Mouse (Mus musculus): ENCODE results near the gene Tmigd3. TPM values are rescaled to one million over a fixed set of nuclear protein-coding genes. Genes with fewer than 3 reads are reported as not detected.

Tmigd3 gene
- polyA plus RNA-seq, 1 experiment from 2014 or later: 0.52 TPM

GRCm38 (mm10) chr3:105896811-105897210 lies 26.1 kb downstream of the Tmigd3 start:
- ATAC-seq: no peak
- 85% methylated on average over 3 of the region's 3 CpGs for WGBS

GRCm38 (mm10) chr3:105898325-105898724 lies 27.6 kb downstream of the Tmigd3 start:
- H3K27me3 ChIP-seq (replicated peaks): no peaks in the 10 kb centered on the region
- H3K27ac ChIP-seq: no peak overlapping the region
- no peaks in the 10 kb centered on the region for H3K36me3 ChIP-seq
- H3K4me3 ChIP-seq (replicated peaks): no peak overlapping the region
- 72% methylated on average over 2 of the region's 2 CpGs for WGBS
- no peaks in the 10 kb centered on the region for H3K9me3 ChIP-seq
- peaks cover 18% of the 10 kb centered on the region for H3K4me1 ChIP-seq (replicated peaks)
- no peak overlapping the region for H3K4me2 ChIP-seq (replicated peaks)
- ATAC-seq: no peak
- no peak overlapping the region for H3K9ac ChIP-seq

More at GRCm38 (mm10) chr3:105896811-105897210, 26.1 kb downstream of the Tmigd3 start:
- H3K4me2 ChIP-seq (replicated peaks): no peak overlapping the region
- H3K4me1 ChIP-seq (replicated peaks): peaks cover 18% of the 10 kb centered on the region
- no peak overlapping the region for H3K4me3 ChIP-seq (replicated peaks)
- H3K27me3 ChIP-seq (replicated peaks): no peaks in the 10 kb centered on the region
- no peak overlapping the region for H3K9ac ChIP-seq
- H3K27ac ChIP-seq: no peak overlapping the region
- H3K9me3 ChIP-seq: no peaks in the 10 kb centered on the region
- H3K36me3 ChIP-seq: no peaks in the 10 kb centered on the region

- Histone ChIP-seq H3K27ac (no peak overlapping the region), H3K9me3 (no peaks in the 10 kb centered on the region), H3K4me1 (replicated peaks) (peaks cover 18% of the 10 kb centered on the region), H3K4me3 (replicated peaks) (no peak overlapping the region), H3K27me3 (replicated peaks) (no peaks in the 10 kb centered on the region), H3K9ac (no peak overlapping the region), H3K36me3 (no peaks in the 10 kb centered on the region), H3K4me2 (replicated peaks) (no peak overlapping the region)
- 89% methylated on average over 11 of the region's 11 CpGs for WGBS
- ATAC-seq: no peak
Measured at GRCm38 (mm10) chr3:105898861-105899260, 28.2 kb downstream of the Tmigd3 start.

GRCm38 (mm10) chr3:105899394-105900147 lies 28.9 kb downstream of the Tmigd3 start:
- H3K27me3 ChIP-seq (replicated peaks): no peaks in the 10 kb centered on the region
- WGBS: 42% methylated on average over 8 of the region's 8 CpGs
- no peak overlapping the region for H3K27ac ChIP-seq
- peaks cover 10% of the 10 kb centered on the region for H3K4me1 ChIP-seq (replicated peaks)
- ATAC-seq: peak; percentile 27; the same call in 1 of the 2 replicates
- H3K4me3 ChIP-seq (replicated peaks): no peak overlapping the region
- no peak overlapping the region for H3K4me2 ChIP-seq (replicated peaks)
- H3K36me3 ChIP-seq: no peaks in the 10 kb centered on the region
- H3K9ac ChIP-seq: no peak overlapping the region
- no peaks in the 10 kb centered on the region for H3K9me3 ChIP-seq

GRCm38 (mm10) chr3:105900266-105900665 lies 29.6 kb downstream of the Tmigd3 start:
- H3K27ac ChIP-seq: no peak overlapping the region
- no peaks in the 10 kb centered on the region for H3K27me3 ChIP-seq (replicated peaks)
- 78% methylated on average over 6 of the region's 6 CpGs for WGBS
- H3K36me3 ChIP-seq: no peaks in the 10 kb centered on the region
- no peak overlapping the region for H3K4me2 ChIP-seq (replicated peaks)
- no peak overlapping the region for H3K4me3 ChIP-seq (replicated peaks)
- H3K9me3 ChIP-seq: no peaks in the 10 kb centered on the region
- H3K4me1 ChIP-seq (replicated peaks): peaks cover 3% of the 10 kb centered on the region; the same call in 1 of the 2 replicates
- ATAC-seq: no peak
- H3K9ac ChIP-seq: no peak overlapping the region

DNA sequence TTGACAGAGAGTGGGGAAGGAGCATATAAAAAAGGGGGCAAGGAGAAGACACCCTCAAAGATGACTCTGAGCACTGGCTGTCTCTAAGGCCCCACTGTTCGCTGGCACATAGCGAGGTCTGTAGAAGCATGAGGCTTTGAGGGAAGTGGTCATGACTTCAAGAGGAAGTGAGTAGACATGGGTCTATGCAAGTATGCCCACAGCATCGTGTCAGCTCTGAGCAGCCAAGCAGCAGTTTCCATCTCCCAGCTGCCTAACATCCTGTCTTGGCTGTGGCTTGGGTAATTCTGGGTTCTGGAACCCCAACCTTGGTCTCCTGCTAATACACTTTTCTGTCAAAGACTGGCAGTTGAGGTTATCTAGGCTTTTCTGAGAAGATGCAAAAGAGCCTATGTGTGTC lies 30.0 kb downstream of the Tmigd3 start:
- no peak overlapping the region for H3K9ac ChIP-seq
- no peaks in the 10 kb centered on the region for H3K4me1 ChIP-seq (replicated peaks)
- WGBS: 76% methylated on average over 3 of the region's 3 CpGs
- H3K9me3 ChIP-seq: no peaks in the 10 kb centered on the region
- H3K4me2 ChIP-seq (replicated peaks): no peak overlapping the region
- H3K27me3 ChIP-seq (replicated peaks): no peaks in the 10 kb centered on the region
- no peak overlapping the region for H3K27ac ChIP-seq
- ATAC-seq: no peak
- H3K4me3 ChIP-seq (replicated peaks): no peak overlapping the region
- no peaks in the 10 kb centered on the region for H3K36me3 ChIP-seq

DNA sequence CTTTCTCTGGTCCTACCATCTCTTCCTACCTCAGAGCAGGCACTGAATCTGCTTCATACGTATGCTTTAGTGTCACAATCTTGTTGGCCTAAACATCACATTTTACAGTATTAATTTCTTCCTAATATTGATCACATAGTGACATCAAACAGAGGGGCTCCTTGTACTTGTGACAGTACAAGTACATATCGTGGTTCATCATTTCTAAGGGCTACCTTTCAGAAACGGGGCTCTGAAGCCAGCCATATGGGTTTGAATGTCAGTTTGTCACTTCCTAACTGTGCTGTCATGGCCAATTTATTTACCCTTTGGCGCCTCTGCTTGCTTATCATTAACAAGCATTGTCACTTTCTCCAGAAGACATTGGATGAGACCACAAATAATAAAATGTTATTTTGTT lies 30.8 kb downstream of the Tmigd3 start:
- Histone ChIP-seq H3K36me3 (no peaks in the 10 kb centered on the region), H3K9ac (no peak overlapping the region), H3K9me3 (no peaks in the 10 kb centered on the region), H3K4me1 (replicated peaks) (no peaks in the 10 kb centered on the region), H3K27me3 (replicated peaks) (no peaks in the 10 kb centered on the region), H3K4me2 (replicated peaks) (no peak overlapping the region), H3K27ac (no peak overlapping the region), H3K4me3 (replicated peaks) (no peak overlapping the region)
- 69% methylated on average over 4 of the region's 4 CpGs for whole genome bisulfite sequencing
- no peak for ATAC-seq

DNA sequence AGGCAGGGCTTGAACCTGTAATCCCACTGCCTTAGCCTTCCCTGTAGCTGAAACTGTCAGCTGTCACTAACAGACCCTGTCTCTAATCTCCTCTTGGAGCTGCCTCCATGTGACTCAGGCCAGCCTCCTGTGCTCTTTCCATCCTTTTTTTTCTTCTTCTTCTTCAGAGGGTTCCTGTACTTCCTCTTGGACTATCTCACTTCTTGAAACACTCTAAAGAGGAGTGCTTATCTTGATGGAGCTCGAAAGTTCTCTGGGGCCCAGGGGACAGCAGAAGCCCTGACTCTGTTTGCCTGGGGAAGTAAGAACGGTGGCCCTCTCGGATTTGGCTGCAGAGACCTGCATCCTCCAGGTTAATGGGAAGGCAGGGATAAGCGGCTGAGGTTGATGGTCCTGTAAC lies 33.5 kb downstream of the Tmigd3 start:
- no peaks in the 10 kb centered on the region for H3K4me1 ChIP-seq (replicated peaks)
- H3K27me3 ChIP-seq (replicated peaks): no peaks in the 10 kb centered on the region
- no peak overlapping the region for H3K4me3 ChIP-seq (replicated peaks)
- H3K9me3 ChIP-seq: no peaks in the 10 kb centered on the region
- ATAC-seq: no peak
- H3K27ac ChIP-seq: no peak overlapping the region
- no peaks in the 10 kb centered on the region for H3K36me3 ChIP-seq
- no peak overlapping the region for H3K4me2 ChIP-seq (replicated peaks)
- H3K9ac ChIP-seq: no peak overlapping the region
- WGBS: 57% methylated on average over 4 of the region's 4 CpGs

GRCm38 (mm10) chr3:105904721-105905120 lies 34.0 kb downstream of the Tmigd3 start:
- H3K4me3 ChIP-seq (replicated peaks): no peak overlapping the region
- no peaks in the 10 kb centered on the region for H3K36me3 ChIP-seq
- 91% methylated on average over 9 of the region's 9 CpGs for WGBS
- ATAC-seq: no peak
- H3K27me3 ChIP-seq (replicated peaks): no peaks in the 10 kb centered on the region
- H3K9ac ChIP-seq: no peak overlapping the region
- no peak overlapping the region for H3K4me2 ChIP-seq (replicated peaks)
- H3K27ac ChIP-seq: no peak overlapping the region
- no peaks in the 10 kb centered on the region for H3K4me1 ChIP-seq (replicated peaks)
- H3K9me3 ChIP-seq: no peaks in the 10 kb centered on the region

GRCm38 (mm10) chr3:105907956-105908655 lies 37.4 kb downstream of the Tmigd3 start:
- no peaks in the 10 kb centered on the region for H3K4me1 ChIP-seq (replicated peaks)
- no peak overlapping the region for H3K4me2 ChIP-seq (replicated peaks)
- H3K9me3 ChIP-seq: no peaks in the 10 kb centered on the region
- H3K4me3 ChIP-seq (replicated peaks): no peak overlapping the region
- no peak overlapping the region for H3K9ac ChIP-seq
- ATAC-seq: no peak
- no peaks in the 10 kb centered on the region for H3K36me3 ChIP-seq
- no peaks in the 10 kb centered on the region for H3K27me3 ChIP-seq (replicated peaks)
- no peak overlapping the region for H3K27ac ChIP-seq
- WGBS: 47% methylated on average over 9 of the region's 9 CpGs

DNA sequence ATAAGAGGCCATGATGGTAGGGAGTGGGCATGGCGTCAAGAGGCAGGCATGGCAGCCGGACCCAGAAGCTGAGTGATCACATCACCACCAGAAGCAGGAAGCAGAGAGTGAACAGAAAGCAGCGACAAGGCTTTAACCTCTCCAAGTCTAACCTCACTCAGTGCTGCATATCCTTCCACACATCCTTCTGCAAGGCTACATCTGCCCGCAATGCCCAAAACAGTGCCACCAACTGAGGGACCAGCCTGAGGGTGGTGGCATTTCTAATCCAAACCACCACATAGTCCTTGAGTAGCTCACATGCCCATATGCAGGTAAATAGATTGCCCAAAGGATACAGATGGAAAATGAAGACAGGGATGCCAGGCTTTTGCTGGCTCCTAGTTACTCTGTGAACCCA lies 38.3 kb downstream of the Tmigd3 start:
- H3K9ac ChIP-seq: no peak overlapping the region
- no peak overlapping the region for H3K4me3 ChIP-seq (replicated peaks)
- H3K9me3 ChIP-seq: no peaks in the 10 kb centered on the region
- H3K36me3 ChIP-seq: no peaks in the 10 kb centered on the region
- no peak overlapping the region for H3K4me2 ChIP-seq (replicated peaks)
- WGBS: 96% methylated on average over 4 of the region's 4 CpGs
- H3K4me1 ChIP-seq (replicated peaks): no peaks in the 10 kb centered on the region
- no peak for ATAC-seq
- H3K27ac ChIP-seq: no peak overlapping the region
- H3K27me3 ChIP-seq (replicated peaks): no peaks in the 10 kb centered on the region

DNA sequence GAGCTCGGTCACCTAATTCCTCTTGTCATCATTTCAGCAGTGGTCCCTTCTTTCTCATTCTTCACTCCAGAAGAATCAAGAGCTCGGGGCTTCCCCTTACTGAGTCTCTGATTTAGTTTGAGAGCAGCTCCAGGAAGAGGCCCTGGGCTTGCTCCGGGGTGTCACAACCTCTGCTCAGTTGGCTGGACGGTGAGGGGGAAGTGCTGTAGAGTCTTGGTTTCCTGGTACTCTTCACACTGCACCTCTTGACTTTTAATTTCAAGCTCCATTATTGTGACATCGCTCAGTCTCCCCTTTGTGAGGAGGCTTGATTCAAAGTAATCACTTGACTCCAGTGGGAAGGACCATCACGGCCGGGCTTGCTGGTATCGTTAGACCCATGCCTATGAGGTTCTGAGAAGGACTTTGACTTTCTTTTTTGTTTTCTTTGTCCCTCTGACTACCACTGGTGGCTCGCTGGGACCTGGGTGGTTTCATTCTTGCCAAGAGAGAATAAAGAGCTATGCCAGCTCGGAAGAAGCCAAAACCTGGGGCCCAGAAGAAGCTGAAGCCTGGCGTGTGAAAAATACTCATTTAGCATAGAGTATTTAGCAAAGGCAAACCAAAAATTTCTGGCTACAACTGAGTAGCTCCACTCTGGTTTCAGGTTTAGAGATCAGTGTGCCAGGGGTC lies 40.0 kb downstream of the Tmigd3 start:
- no peaks in the 10 kb centered on the region for H3K9me3 ChIP-seq
- H3K4me2 ChIP-seq (replicated peaks): no peak overlapping the region
- H3K27me3 ChIP-seq (replicated peaks): no peaks in the 10 kb centered on the region
- WGBS: 79% methylated on average over 11 of the region's 11 CpGs
- no peaks in the 10 kb centered on the region for H3K36me3 ChIP-seq
- no peak for ATAC-seq
- no peak overlapping the region for H3K9ac ChIP-seq
- no peaks in the 10 kb centered on the region for H3K4me1 ChIP-seq (replicated peaks)
- H3K4me3 ChIP-seq (replicated peaks): no peak overlapping the region
- H3K27ac ChIP-seq: no peak overlapping the region

Measured in intestine, embryonic 15.5 days (tissue).